Mouse (Mus musculus) heart, embryonic 12.5 days (tissue): ENCODE results near the gene Gprc5b. TPM values are rescaled to one million over a fixed set of nuclear protein-coding genes. Genes with fewer than 3 reads are reported as not detected.
A peak's percentile ranks its signal among the peaks of the same experiment; 100 is the strongest.

Experiments used
- ATAC-seq: fragments of 200-750 bp; cut with Nextera tagmentation; 2 replicates; pipeline ENCODE4 v1.8.0; 2017; ENCODE audit warnings: moderate TSS enrichment, moderate library complexity; ENCODE audit not compliant: insufficient number of reproducible peaks, low FRiP score
- H3K27ac ChIP-seq: fragments of 300-500 bp; sonication (generic); 2 replicates; pipeline ENCODE4 v1.5.1; 2016; ENCODE audit warnings: mild to moderate bottlenecking, moderate library complexity; ENCODE audit not compliant: poor library complexity, severe bottlenecking
- H3K27me3 ChIP-seq: fragments of 300-500 bp; sonication (generic); replicated peaks from 2 replicates; pipeline ENCODE4 v1.6.1; 2016; ENCODE audit warnings: mild to moderate bottlenecking, moderate library complexity
- H3K36me3 ChIP-seq: fragments of 300-500 bp; sonication (generic); 2 replicates; pipeline ENCODE4 v1.6.1; 2016; ENCODE audit warnings: mild to moderate bottlenecking, moderate library complexity
- H3K4me1 ChIP-seq: fragments of 300-500 bp; sonication (generic); replicated peaks from 2 replicates; pipeline ENCODE4 v1.6.1; 2016; ENCODE audit warnings: mild to moderate bottlenecking
- H3K4me2 ChIP-seq: fragments of 300-500 bp; sonication (generic); 2 replicates; pipeline ENCODE4 v1.6.1; 2016; ENCODE audit warnings: mild to moderate bottlenecking, moderate library complexity
- H3K4me3 ChIP-seq: fragments of 300-500 bp; sonication (generic); 2 replicates; pipeline ENCODE4 v1.5.1; 2016; ENCODE audit warnings: mild to moderate bottlenecking
- H3K9ac ChIP-seq: fragments of 300-500 bp; sonication (generic); 2 replicates; pipeline ENCODE4 v1.6.1; 2016; ENCODE audit warnings: mild to moderate bottlenecking, moderate library complexity
- H3K9me3 ChIP-seq: fragments of 300-500 bp; sonication (generic); replicated peaks from 2 replicates; pipeline ENCODE4 v1.6.1; 2016; ENCODE audit warnings: mild to moderate bottlenecking, moderate library complexity
- WGBS: fragments of 180-500 bp; shearing (Covaris S2); methylation state at CpG from one replicate; pipeline ENCODE4 v1.1.7; 2016; 5-methylcytosine and 5-hydroxymethylcytosine counted together
- polyA plus RNA-seq: library from polyadenylated mRNA; unstranded; fragments of >200 nt; fragmentation: Nextera tagmentation; extraction: Ambion mirVana; gene quantifications from 2 replicates; pipeline ENCODE4 v1.2.1, GENCODE M21; 2016

The Gprc5b gene
- polyA plus RNA-seq, 1 experiment from 2014 or later, result 3.3 TPM

GRCm38 (mm10) chr7:118929601-118930311 lies 65.3 kb downstream of the Gprc5b start:
- 9% methylated on average over 16 of the region's 16 CpGs for WGBS
- H3K4me1 ChIP-seq, result peaks cover 18% of the 10 kb centered on the region
- ATAC-seq, result peak; percentile 77

GRCm38 (mm10) chr7:118928916-118929315 lies 66.1 kb downstream of the Gprc5b start:
- WGBS, result 55% methylated on average over 8 of the region's 8 CpGs
- H3K27ac ChIP-seq, result no peak overlapping the region
- no peak for ATAC-seq
- H3K9ac ChIP-seq, result no peak overlapping the region
- no peak overlapping the region for H3K4me3 ChIP-seq
- H3K36me3 ChIP-seq, result no peaks in the 10 kb centered on the region
- no peaks in the 10 kb centered on the region for H3K9me3 ChIP-seq
- H3K4me2 ChIP-seq, result no peak overlapping the region
- peaks cover 18% of the 10 kb centered on the region for H3K4me1 ChIP-seq
- H3K27me3 ChIP-seq, result no peaks in the 10 kb centered on the region

More at GRCm38 (mm10) chr7:118929601-118930311, 65.3 kb downstream of the Gprc5b start:
- Histone ChIP-seq H3K27me3 (no peaks in the 10 kb centered on the region), H3K4me3 (no peak overlapping the region; the same call in 1 of the 2 replicates), H3K27ac (peak overlapping the region; percentile 75), H3K9me3 (no peaks in the 10 kb centered on the region), H3K9ac (no peak overlapping the region), H3K4me2 (peak overlapping the region; percentile 54), H3K36me3 (no peaks in the 10 kb centered on the region)

- Histone ChIP-seq H3K4me3 (no peak overlapping the region), H3K27ac (no peak overlapping the region), H3K4me1 (peaks cover 18% of the 10 kb centered on the region), H3K9ac (no peak overlapping the region), H3K9me3 (no peaks in the 10 kb centered on the region), H3K27me3 (no peaks in the 10 kb centered on the region), H3K36me3 (no peaks in the 10 kb centered on the region), H3K4me2 (no peak overlapping the region)
- 91% methylated on average over 3 of the region's 3 CpGs for WGBS
- ATAC-seq, result no peak
Observed at GRCm38 (mm10) chr7:118928316-118928715, 66.7 kb downstream of the Gprc5b start.

DNA sequence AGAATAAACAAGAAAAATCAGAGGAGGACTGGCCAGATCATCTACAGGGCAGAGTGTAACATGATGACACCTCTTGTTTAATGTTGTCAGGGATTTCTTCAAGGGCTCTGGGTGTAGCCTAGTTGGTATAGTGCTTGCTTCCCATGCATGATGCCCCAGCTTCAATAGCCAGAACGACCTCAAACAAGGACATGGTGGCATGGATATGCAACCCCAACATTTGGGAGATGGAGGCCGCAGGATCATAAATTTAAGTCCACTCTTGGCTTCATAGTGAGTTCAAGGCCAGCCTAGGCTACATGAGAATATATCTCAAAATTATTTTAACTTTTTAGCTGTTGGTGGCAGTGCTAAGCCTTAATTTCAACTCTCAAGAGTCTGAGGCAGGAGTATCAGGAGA lies 67.7 kb downstream of the Gprc5b start:
- Histone ChIP-seq H3K4me3 (no peak overlapping the region), H3K4me1 (peaks cover 18% of the 10 kb centered on the region), H3K4me2 (no peak overlapping the region), H3K9ac (no peak overlapping the region), H3K27ac (no peak overlapping the region), H3K36me3 (no peaks in the 10 kb centered on the region), H3K9me3 (no peaks in the 10 kb centered on the region), H3K27me3 (no peaks in the 10 kb centered on the region)
- ATAC-seq, result no peak
- 92% methylated on average over 2 of the region's 2 CpGs for WGBS

DNA sequence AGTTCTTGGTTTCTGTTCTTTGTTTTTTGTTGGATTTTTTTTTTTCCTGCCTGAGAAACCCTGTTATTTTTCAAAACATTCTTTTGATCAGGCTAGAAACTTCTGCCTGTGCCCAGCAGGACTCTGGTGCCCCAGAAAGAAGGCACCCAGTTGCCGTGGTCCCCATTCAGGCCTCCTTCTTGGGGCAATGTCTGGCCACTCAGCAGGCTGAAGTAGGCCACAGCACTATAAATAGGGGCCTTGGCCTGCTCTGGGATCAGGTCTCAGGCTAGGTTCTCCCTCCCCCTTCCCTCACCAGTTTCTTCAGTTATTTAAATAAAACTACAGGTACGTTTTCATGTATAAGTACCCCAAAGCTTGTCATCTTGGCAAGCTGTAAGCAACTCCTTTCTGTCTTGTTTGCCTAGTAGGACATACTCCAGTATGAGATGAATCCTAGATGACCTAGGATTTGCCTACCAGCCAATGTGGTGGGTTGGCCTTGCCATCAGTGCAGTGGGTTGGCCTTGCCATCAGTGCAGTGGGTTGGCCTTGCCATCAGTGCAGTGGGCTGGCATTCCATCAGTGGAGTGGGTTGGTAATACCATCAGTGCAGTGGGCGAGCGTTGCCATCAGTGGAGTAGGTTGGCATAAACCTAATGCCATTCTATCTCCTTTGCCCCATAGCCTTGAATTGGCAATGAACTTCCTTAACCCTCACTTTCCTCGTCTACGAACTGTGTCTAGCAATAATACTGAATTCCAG lies 68.3 kb downstream of the Gprc5b start:
- Histone ChIP-seq H3K9ac (no peak overlapping the region), H3K27me3 (no peaks in the 10 kb centered on the region), H3K4me3 (no peak overlapping the region), H3K4me2 (no peak overlapping the region), H3K9me3 (no peaks in the 10 kb centered on the region), H3K27ac (no peak overlapping the region), H3K36me3 (no peaks in the 10 kb centered on the region), H3K4me1 (peaks cover 18% of the 10 kb centered on the region)
- ATAC-seq, result no peak
- 79% methylated on average over 6 of the region's 6 CpGs for WGBS

GRCm38 (mm10) chr7:118925547-118925946 lies 69.5 kb downstream of the Gprc5b start:
- Histone ChIP-seq H3K9me3 (no peaks in the 10 kb centered on the region), H3K27ac (no peak overlapping the region), H3K9ac (no peak overlapping the region), H3K4me1 (peaks cover 17% of the 10 kb centered on the region), H3K4me3 (no peak overlapping the region), H3K4me2 (no peak overlapping the region), H3K36me3 (no peaks in the 10 kb centered on the region), H3K27me3 (no peaks in the 10 kb centered on the region)
- 80% methylated on average over 3 of the region's 3 CpGs for WGBS
- no peak for ATAC-seq

DNA sequence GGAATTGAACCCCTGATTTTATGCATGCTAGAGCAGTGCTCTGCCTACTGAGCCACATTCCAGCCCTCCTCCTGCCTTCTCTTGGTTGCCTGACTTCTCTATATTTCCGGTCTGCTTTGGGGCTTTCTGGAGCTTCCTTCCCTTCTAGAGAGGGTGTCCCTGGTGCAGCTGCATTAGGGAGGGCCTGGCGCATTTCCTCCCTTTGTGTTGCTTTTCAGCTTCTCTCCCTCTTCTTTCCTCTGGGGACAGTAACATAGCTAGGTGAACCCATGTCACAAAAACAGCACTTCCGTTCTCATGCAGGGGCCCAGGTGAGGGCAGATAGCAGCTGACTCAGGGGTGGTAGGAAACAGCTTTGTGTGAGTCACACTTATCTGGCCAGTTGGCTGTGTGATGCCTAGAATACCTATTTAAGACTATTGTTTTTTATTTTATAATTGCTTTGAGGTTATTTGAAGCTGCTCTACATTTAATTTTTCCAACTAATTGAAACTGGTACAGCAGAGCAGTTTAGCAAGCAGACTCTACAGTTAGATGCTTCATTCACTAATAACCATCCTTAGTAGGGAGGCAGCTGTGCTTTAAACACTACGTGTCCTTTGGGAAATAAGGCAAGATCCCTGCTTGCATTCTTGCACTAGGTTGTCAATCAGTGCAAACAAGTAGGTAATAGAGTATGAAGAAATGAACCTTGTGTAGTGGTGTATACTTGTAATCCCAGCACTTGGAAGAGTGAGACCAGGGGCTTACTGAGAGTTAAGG lies 72.4 kb downstream of the Gprc5b start:
- H3K9ac ChIP-seq, result no peak overlapping the region
- H3K9me3 ChIP-seq, result no peaks in the 10 kb centered on the region
- peaks cover 8% of the 10 kb centered on the region; the same call in 1 of the 2 replicates for H3K4me1 ChIP-seq
- WGBS, result 53% methylated on average over 4 of the region's 4 CpGs
- no peak overlapping the region for H3K4me2 ChIP-seq
- no peaks in the 10 kb centered on the region for H3K27me3 ChIP-seq
- no peak overlapping the region for H3K27ac ChIP-seq
- H3K4me3 ChIP-seq, result no peak overlapping the region
- H3K36me3 ChIP-seq, result no peaks in the 10 kb centered on the region
- peak; percentile 48; the same call in 1 of the 2 replicates for ATAC-seq

Other genes with a start within 250 kb of the Gprc5b start
- 1.1 and 1.5 TPM in 2 replicates for gene Iqck, start 139.5 kb downstream of the Gprc5b start, polyA plus RNA-seq
- gene Knop1, start 139.0 kb downstream of the Gprc5b start, polyA plus RNA-seq, result 63.5 and 65.6 TPM in 2 replicates
- gene Gpr139, start 189.4 kb upstream of the Gprc5b start, polyA plus RNA-seq, result not detected in 2 replicates